Mouse (Mus musculus): ENCODE results near the gene Acads. TPM values are rescaled to one million over a fixed set of nuclear protein-coding genes. Genes with fewer than 3 reads are reported as not detected.
"Not testable (repeated sequence)": the region's sequence is repeated elsewhere in the genome, so short reads cannot be mapped to it uniquely, and the experiment has no call there.

Gene Acads
- polyA plus RNA-seq, 1 experiment, result 52.1 TPM

GRCm38 (mm10) chr5:115163563-115163962 lies 44.4 kb upstream of the Acads start:
- Histone ChIP-seq H3K4me3 (ENCODE audit: low read depth, low read length) (peak overlapping the region; percentile 64), H3K9ac (ENCODE audit: low read depth, poor library complexity, severe bottlenecking) (peak overlapping the region; percentile 20; the same call in 1 of the 2 replicates), H3K4me1 (ENCODE audit: control insufficient read depth, insufficient read depth, low read length) (no peaks in the 10 kb centered on the region), H3K27me3 (ENCODE audit: control insufficient read depth, insufficient read depth, low read length, poor library complexity, severe bottlenecking) (no peaks in the 10 kb centered on the region), H3K36me3 (ENCODE audit: control insufficient read depth, insufficient read depth, low read length, poor library complexity, severe bottlenecking) (no peaks in the 10 kb centered on the region), H3K9me3 (replicated peaks; ENCODE audit: control insufficient read depth, insufficient read depth, low read length, poor library complexity, severe bottlenecking) (no peaks in the 10 kb centered on the region), H3K27ac (ENCODE audit: insufficient read depth, low read length) (peak overlapping the region; percentile 46)
- TF ChIP-seq POLR2A (IDR thresholded peaks at IDR 0.05; ENCODE audit: insufficient read depth, low read length) (no peak), EP300 (IDR thresholded peaks at IDR 0.05; ENCODE audit: insufficient read depth, low read depth, low read length) (peak; percentile 66; the same call in 1 of the 2 replicates), CTCF (IDR thresholded peaks at IDR 0.05; ENCODE audit: low read depth, low read length) (peak; percentile 82)

DNA sequence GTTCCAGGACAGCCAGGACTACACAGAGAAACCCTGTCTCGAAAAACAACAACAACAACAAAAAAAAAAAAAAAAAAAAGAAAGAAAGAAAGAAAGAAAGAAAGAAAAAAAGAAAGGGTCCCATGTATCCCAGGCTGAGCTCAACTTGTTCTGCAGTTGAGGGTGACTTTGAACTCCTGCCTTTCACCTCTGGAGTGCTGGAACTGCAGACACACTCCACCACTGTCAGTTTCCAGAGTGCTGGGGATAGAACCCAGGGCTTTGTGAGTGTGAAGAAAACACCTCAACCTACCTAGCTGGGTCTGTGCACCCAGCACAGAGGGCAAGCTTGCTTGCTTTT lies 42.8 kb upstream of the Acads start:
- H3K9me3 ChIP-seq (replicated peaks; ENCODE audit: control insufficient read depth, insufficient read depth, low read length, poor library complexity, severe bottlenecking); H3K27me3 ChIP-seq (ENCODE audit: control insufficient read depth, insufficient read depth, low read length, poor library complexity, severe bottlenecking); H3K27ac ChIP-seq (ENCODE audit: insufficient read depth, low read length); H3K4me3 ChIP-seq (ENCODE audit: low read depth, low read length); H3K9ac ChIP-seq (ENCODE audit: low read depth, poor library complexity, severe bottlenecking); H3K4me1 ChIP-seq (ENCODE audit: control insufficient read depth, insufficient read depth, low read length); H3K36me3 ChIP-seq (ENCODE audit: control insufficient read depth, insufficient read depth, low read length, poor library complexity, severe bottlenecking): not testable (repeated sequence)

DNA sequence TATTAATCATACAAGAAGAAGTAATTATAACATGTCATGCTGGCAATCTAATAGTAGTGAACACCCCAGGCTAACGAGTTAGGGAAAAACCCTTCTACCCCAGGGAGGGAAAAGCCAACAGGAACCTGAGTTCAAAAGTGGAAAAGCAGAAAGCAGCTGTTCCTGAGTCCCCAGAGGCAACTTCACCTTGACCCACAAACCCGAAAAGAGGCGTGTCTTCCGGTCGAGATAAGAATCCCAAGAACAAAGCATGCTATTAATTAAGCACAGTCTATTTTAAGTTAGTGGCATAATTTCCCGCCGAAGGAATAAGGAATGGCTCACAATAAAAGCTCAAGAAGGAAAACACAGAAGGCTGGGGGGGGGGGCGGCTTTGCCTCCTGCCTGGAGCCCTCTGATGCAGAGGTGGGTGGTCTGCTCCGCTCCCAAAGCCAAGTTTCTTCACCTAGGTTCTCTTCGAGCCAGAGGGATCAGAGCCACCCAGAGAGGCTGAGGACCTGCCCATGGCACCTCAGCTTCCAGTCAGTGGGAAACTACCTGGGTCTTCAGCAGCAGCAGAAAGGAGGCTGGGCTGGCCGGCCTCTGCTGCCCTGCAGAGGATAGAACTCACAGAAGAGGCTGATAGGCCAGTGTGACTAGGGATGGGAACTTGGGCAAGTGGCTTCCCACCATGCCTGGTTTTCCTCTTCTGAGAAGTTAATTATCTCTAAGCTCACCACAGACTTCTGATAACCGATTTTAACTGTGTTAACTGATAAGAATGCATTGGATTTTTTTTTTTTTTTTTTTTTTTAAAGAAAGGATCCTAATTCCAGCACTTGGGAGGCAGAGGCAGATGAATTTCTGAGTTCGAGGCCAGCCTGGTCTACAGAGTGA lies 42.2 kb upstream of the Acads start:
- Histone ChIP-seq H3K27ac (ENCODE audit: insufficient read depth, low read length) (0 out of 2 replicates have a peak overlapping the region, but pooled peaks have one; percentile 4), H3K9ac (ENCODE audit: low read depth, poor library complexity, severe bottlenecking) (peak overlapping the region; percentile 38; the same call in 1 of the 2 replicates), H3K4me1 (ENCODE audit: control insufficient read depth, insufficient read depth, low read length) (no peaks in the 10 kb centered on the region)

DNA sequence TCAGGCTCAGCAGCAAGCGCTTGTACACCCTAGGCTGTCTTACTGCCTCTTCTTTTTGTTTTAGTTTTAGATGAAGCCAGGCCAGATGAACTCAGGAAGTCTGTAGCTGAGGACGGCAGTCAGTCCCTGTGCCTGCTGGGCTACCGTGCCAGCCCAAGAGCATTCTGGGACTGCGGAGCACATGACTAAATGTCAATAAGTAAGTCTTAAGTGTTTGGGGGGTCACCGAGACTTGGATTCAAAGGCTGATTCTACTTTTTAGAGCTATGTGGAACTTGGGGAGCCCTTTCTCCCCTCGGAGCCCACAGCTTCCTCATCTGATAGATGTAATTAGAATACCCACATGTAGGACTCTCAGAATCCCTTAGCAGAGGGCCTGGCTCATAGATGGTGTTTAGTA lies 41.5 kb upstream of the Acads start:
- H3K27ac ChIP-seq (ENCODE audit: insufficient read depth, low read length), result peak overlapping the region; percentile 16; the same call in 1 of the 2 replicates
- TF ChIP-seq POLR2A (IDR thresholded peaks at IDR 0.05; ENCODE audit: insufficient read depth, low read length) (no peak), EP300 (IDR thresholded peaks at IDR 0.05; ENCODE audit: insufficient read depth, low read depth, low read length) (no peak), CTCF (IDR thresholded peaks at IDR 0.05; ENCODE audit: low read depth, low read length) (no peak)
- no peak overlapping the region for H3K9ac ChIP-seq (ENCODE audit: low read depth, poor library complexity, severe bottlenecking)
- H3K27me3 ChIP-seq (ENCODE audit: control insufficient read depth, insufficient read depth, low read length, poor library complexity, severe bottlenecking), result no peaks in the 10 kb centered on the region
- H3K4me3 ChIP-seq (ENCODE audit: low read depth, low read length), result no peak overlapping the region
- no peaks in the 10 kb centered on the region for H3K36me3 ChIP-seq (ENCODE audit: control insufficient read depth, insufficient read depth, low read length, poor library complexity, severe bottlenecking)
- H3K4me1 ChIP-seq (ENCODE audit: control insufficient read depth, insufficient read depth, low read length), result no peaks in the 10 kb centered on the region
- H3K9me3 ChIP-seq (replicated peaks; ENCODE audit: control insufficient read depth, insufficient read depth, low read length, poor library complexity, severe bottlenecking), result no peaks in the 10 kb centered on the region

More for the DNA sequence above, 42.2 kb upstream of the Acads start:
- TF ChIP-seq EP300 (IDR thresholded peaks at IDR 0.05; ENCODE audit: insufficient read depth, low read depth, low read length), result no peak
- TF ChIP-seq CTCF (IDR thresholded peaks at IDR 0.05; ENCODE audit: low read depth, low read length), result no peak
- H3K4me3 ChIP-seq (ENCODE audit: low read depth, low read length), result no peak overlapping the region
- H3K9me3 ChIP-seq (replicated peaks; ENCODE audit: control insufficient read depth, insufficient read depth, low read length, poor library complexity, severe bottlenecking), result no peaks in the 10 kb centered on the region
- no peaks in the 10 kb centered on the region for H3K27me3 ChIP-seq (ENCODE audit: control insufficient read depth, insufficient read depth, low read length, poor library complexity, severe bottlenecking)
- no peaks in the 10 kb centered on the region for H3K36me3 ChIP-seq (ENCODE audit: control insufficient read depth, insufficient read depth, low read length, poor library complexity, severe bottlenecking)

- H3K9me3 ChIP-seq (replicated peaks; ENCODE audit: control insufficient read depth, insufficient read depth, low read length, poor library complexity, severe bottlenecking), result no peaks in the 10 kb centered on the region
- H3K36me3 ChIP-seq (ENCODE audit: control insufficient read depth, insufficient read depth, low read length, poor library complexity, severe bottlenecking), result no peaks in the 10 kb centered on the region
- H3K27ac ChIP-seq (ENCODE audit: insufficient read depth, low read length), result no peak overlapping the region
- no peaks in the 10 kb centered on the region for H3K27me3 ChIP-seq (ENCODE audit: control insufficient read depth, insufficient read depth, low read length, poor library complexity, severe bottlenecking)
- TF ChIP-seq EP300 (IDR thresholded peaks at IDR 0.05; ENCODE audit: insufficient read depth, low read depth, low read length) (no peak), POLR2A (IDR thresholded peaks at IDR 0.05; ENCODE audit: insufficient read depth, low read length) (no peak), CTCF (IDR thresholded peaks at IDR 0.05; ENCODE audit: low read depth, low read length) (no peak)
- no peaks in the 10 kb centered on the region for H3K4me1 ChIP-seq (ENCODE audit: control insufficient read depth, insufficient read depth, low read length)
- peak overlapping the region; percentile 81 for H3K4me3 ChIP-seq (ENCODE audit: low read depth, low read length)
- peak overlapping the region; percentile 96 for H3K9ac ChIP-seq (ENCODE audit: low read depth, poor library complexity, severe bottlenecking)
Measured at GRCm38 (mm10) chr5:115159165-115159564, 40.0 kb upstream of the Acads start.

Measured in ES-Bruce4 (cell line).